Mouse (Mus musculus): ENCODE measurements at regions not wholly inside any gene's neighbourhood (a gene's known extent, or its start where the extent isn't known, plus 50 kb on each side); places are given as distances from the start of the nearest gene placed in this dataset.

GRCm38 (mm10) chr3:37934905-37935708 lies 210.8 kb upstream of the Gm5148 start:
- Histone ChIP-seq H3K4me2 (ENCODE audit: low read depth) (no peak overlapping the region), H3K36me3 (ENCODE audit: control insufficient read depth, insufficient read depth) (no peaks in the 10 kb centered on the region), H3ac (ENCODE audit: control insufficient read depth, insufficient read length) (no peak overlapping the region), H3K4me3 (no peak overlapping the region), H3K79me2 (ENCODE audit: control insufficient read depth, insufficient read depth) (no peaks in the 10 kb centered on the region), H3K27me3 (ENCODE audit: control insufficient read depth, insufficient read depth, insufficient read length) (no peaks in the 10 kb centered on the region)
- TF ChIP-seq POLR2AphosphoS2 (IDR thresholded peaks at IDR 0.05; ENCODE audit: insufficient read length, low read depth), result no peak
- no peak for TF ChIP-seq POLR2A (IDR thresholded peaks at IDR 0.05; ENCODE audit: insufficient read length, low read depth)
- TF ChIP-seq MYOG (IDR thresholded peaks at IDR 0.05; ENCODE audit: control insufficient read depth in 1 of 3, insufficient read depth in 1 of 3, insufficient read length in 2 of 3, low read depth in 2 of 3), result peak in 2 of 3 experiments; percentile 23 to 51
- TF ChIP-seq MYOD1 (IDR thresholded peaks at IDR 0.05; ENCODE audit: control insufficient read depth in 1 of 3, insufficient read length in 2 of 3, low read depth in 2 of 3), result peak; percentile 28 to 67 (median 57)
- TF ChIP-seq TCF12 (IDR thresholded peaks at IDR 0.05; ENCODE audit: insufficient read depth, poor library complexity, severe bottlenecking), result peak; percentile 21
- TF ChIP-seq USF1 (IDR thresholded peaks at IDR 0.05; ENCODE audit: low read depth), result no peak

DNA sequence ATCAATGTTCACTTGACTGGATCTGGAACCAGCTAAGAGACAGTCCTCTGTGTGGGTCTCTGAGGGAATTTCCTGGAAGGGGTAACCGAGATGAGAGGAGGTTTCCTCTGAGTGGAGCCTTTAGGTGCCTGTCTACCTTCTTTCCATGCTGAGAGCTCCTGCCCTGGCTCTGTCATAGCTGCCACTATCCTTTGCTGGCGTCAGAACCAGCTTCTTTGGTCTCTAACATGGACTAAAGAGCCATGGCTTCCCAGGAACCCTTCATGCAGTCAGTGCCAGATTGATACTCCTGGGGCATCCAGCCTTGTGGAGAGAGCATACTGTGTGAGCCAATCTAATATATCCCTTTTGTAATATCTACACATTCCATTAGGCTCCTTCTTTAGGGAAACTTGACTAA lies 209.9 kb upstream of the Gm5148 start:
- Histone ChIP-seq H3K79me2 (ENCODE audit: control insufficient read depth, insufficient read depth) (no peaks in the 10 kb centered on the region), H3K4me3 (no peak overlapping the region), H3K4me2 (ENCODE audit: low read depth) (no peak overlapping the region), H3K27me3 (ENCODE audit: control insufficient read depth, insufficient read depth, insufficient read length) (no peaks in the 10 kb centered on the region), H3ac (ENCODE audit: control insufficient read depth, insufficient read length) (no peak overlapping the region), H3K36me3 (ENCODE audit: control insufficient read depth, insufficient read depth) (no peaks in the 10 kb centered on the region)
- no peak for TF ChIP-seq E2F4 (IDR thresholded peaks at IDR 0.05; ENCODE audit: insufficient read depth)
- no peak for TF ChIP-seq MYOG (IDR thresholded peaks at IDR 0.05; ENCODE audit: control insufficient read depth in 1 of 3, insufficient read depth in 1 of 3, insufficient read length in 2 of 3, low read depth in 2 of 3)
- no peak for TF ChIP-seq MYOD1 (IDR thresholded peaks at IDR 0.05; ENCODE audit: control insufficient read depth in 1 of 3, insufficient read length in 2 of 3, low read depth in 2 of 3)
- no peak for TF ChIP-seq TCF3 (IDR thresholded peaks at IDR 0.05; ENCODE audit: insufficient read length, low read depth)
- no peak for TF ChIP-seq SRF (IDR thresholded peaks at IDR 0.05; ENCODE audit: control insufficient read depth, insufficient read length, low read depth)

DNA sequence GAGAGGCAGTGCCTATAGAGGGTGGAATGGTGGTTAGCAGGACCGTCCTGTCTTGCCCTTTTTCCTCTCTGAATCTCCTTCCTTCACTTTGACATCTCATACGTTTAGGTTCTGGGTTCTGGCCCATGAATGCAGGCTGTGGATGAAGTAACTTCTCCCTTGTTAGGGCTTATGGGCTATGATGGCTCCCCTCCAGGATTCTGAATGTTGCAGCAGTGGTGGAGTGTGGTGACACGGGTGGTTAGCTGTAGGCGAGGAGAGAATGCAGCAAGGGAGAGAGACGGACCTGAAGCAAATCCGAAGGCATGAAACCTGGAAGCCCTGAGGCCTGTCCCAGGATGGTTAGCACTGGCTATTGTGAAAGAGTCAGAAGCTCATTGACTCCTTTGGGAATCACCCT lies 204.4 kb upstream of the Gm5148 start:
- Histone ChIP-seq H3K4me2 (ENCODE audit: low read depth) (no peak overlapping the region), H3K36me3 (ENCODE audit: control insufficient read depth, insufficient read depth) (no peaks in the 10 kb centered on the region), H3ac (ENCODE audit: control insufficient read depth, insufficient read length) (no peak overlapping the region), H3K27me3 (ENCODE audit: control insufficient read depth, insufficient read depth, insufficient read length) (no peaks in the 10 kb centered on the region), H3K4me3 (no peak overlapping the region), H3K79me2 (ENCODE audit: control insufficient read depth, insufficient read depth) (no peaks in the 10 kb centered on the region)
- no peak for TF ChIP-seq SRF (IDR thresholded peaks at IDR 0.05; ENCODE audit: control insufficient read depth, insufficient read length, low read depth)
- TF ChIP-seq MYOG (IDR thresholded peaks at IDR 0.05; ENCODE audit: control insufficient read depth in 1 of 3, insufficient read depth in 1 of 3, insufficient read length in 2 of 3, low read depth in 2 of 3), result no peak
- TF ChIP-seq MYOD1 (IDR thresholded peaks at IDR 0.05; ENCODE audit: control insufficient read depth in 1 of 3, insufficient read length in 2 of 3, low read depth in 2 of 3), result no peak
- no peak for TF ChIP-seq USF1 (IDR thresholded peaks at IDR 0.05; ENCODE audit: low read depth)
- no peak for TF ChIP-seq TCF3 (IDR thresholded peaks at IDR 0.05; ENCODE audit: insufficient read length, low read depth)
- TF ChIP-seq TCF12 (IDR thresholded peaks at IDR 0.05; ENCODE audit: insufficient read depth, poor library complexity, severe bottlenecking), result no peak
- TF ChIP-seq E2F4 (IDR thresholded peaks at IDR 0.05; ENCODE audit: insufficient read depth), result no peak
- TF ChIP-seq MAX (IDR thresholded peaks at IDR 0.05; ENCODE audit: low read depth), result no peak
- TF ChIP-seq CEBPB (IDR thresholded peaks at IDR 0.05; ENCODE audit: insufficient read depth, poor library complexity, severe bottlenecking), result no peak
- TF ChIP-seq POLR2AphosphoS2 (IDR thresholded peaks at IDR 0.05; ENCODE audit: insufficient read length, low read depth), result no peak
- no peak for TF ChIP-seq REST (IDR thresholded peaks at IDR 0.05; ENCODE audit: insufficient read depth, insufficient read length)
- no peak for TF ChIP-seq POLR2A (IDR thresholded peaks at IDR 0.05; ENCODE audit: insufficient read length, low read depth)

DNA sequence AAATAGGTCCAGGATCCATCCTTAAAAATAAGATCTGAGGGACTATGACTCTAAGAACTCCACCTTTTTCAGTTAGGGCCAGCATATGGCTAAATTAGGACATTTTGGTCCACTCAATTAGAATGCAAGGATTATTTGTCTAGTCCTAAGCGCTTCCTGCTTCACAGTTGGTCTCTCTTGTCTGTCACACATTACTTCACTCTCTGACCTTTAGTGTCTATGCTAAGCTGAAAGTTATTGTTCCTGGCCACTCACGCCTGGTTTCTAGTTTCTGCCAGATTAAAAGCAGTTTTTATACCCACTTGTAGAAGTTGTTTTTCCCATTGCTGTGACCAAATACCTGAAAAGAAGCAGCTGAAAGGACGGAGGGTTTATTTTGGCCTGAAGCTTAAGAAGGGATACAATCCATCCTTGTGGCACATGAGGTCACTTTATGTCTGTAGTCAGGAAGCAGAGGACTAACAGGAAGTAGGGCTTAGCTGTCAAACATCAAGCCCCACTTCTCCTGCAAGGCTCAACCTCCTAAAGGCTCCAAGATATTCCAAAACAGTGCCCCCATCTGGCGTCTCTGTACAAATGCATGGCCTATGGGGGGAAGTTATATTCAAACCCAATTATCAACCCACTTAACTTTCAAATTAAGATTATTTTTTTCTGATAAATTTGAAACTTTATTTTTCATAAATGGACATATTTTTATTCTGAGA lies 195.3 kb upstream of the Gm5148 start:
- Histone ChIP-seq H3K79me2 (ENCODE audit: control insufficient read depth, insufficient read depth) (no peaks in the 10 kb centered on the region), H3K36me3 (ENCODE audit: control insufficient read depth, insufficient read depth) (no peaks in the 10 kb centered on the region), H3K27me3 (ENCODE audit: control insufficient read depth, insufficient read depth, insufficient read length) (no peaks in the 10 kb centered on the region), H3K4me3 (no peak overlapping the region), H3K4me2 (ENCODE audit: low read depth) (no peak overlapping the region), H3ac (ENCODE audit: control insufficient read depth, insufficient read length) (no peak overlapping the region)
- no peak for TF ChIP-seq USF1 (IDR thresholded peaks at IDR 0.05; ENCODE audit: low read depth)
- peak in 2 of 3 experiments; percentile 3 to 13 for TF ChIP-seq MYOD1 (IDR thresholded peaks at IDR 0.05; ENCODE audit: control insufficient read depth in 1 of 3, insufficient read length in 2 of 3, low read depth in 2 of 3)

DNA sequence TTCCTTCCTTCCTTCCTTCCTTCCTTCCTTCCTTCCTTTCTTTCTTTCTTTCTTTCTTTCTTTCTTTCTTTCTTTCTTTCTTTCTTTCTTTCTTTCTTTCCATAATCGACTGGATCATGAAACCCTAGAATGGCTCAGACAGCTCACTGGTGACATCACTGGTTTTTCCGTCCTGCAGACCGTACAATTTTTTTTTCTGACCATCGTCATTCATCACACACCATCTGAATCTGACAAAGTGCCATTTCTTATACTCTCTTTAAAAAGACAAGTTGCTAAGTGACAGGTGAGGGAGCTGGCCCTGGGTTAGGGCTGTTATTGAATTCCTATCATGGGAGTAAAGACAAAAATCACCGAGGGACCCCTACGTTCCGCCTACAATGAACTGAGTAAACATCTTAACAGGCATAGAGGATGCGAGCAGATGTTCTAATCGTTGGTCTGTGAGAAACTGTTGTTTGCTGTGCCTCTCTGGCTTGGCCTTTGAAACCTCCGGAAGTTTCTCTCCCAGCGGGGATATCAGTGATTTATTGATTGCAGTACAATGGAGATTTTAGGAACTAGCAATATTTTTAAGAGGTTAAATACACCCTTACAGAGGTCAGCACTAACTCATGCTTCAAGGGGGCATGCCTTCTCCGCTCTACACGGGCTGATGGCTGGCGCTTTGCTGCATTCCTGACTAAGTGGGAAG lies 192.6 kb upstream of the Gm5148 start:
- no peaks in the 10 kb centered on the region for H3K79me2 ChIP-seq (ENCODE audit: control insufficient read depth, insufficient read depth)
- no peaks in the 10 kb centered on the region for H3K36me3 ChIP-seq (ENCODE audit: control insufficient read depth, insufficient read depth)
- H3K4me3 ChIP-seq, result no peak overlapping the region
- TF ChIP-seq REST (IDR thresholded peaks at IDR 0.05; ENCODE audit: insufficient read depth, insufficient read length), result no peak
- TF ChIP-seq TCF12 (IDR thresholded peaks at IDR 0.05; ENCODE audit: insufficient read depth, poor library complexity, severe bottlenecking), result no peak
- TF ChIP-seq MYOG (IDR thresholded peaks at IDR 0.05; ENCODE audit: control insufficient read depth in 1 of 3, insufficient read depth in 1 of 3, insufficient read length in 2 of 3, low read depth in 2 of 3), result no peak
- no peak for TF ChIP-seq POLR2A (IDR thresholded peaks at IDR 0.05; ENCODE audit: insufficient read length, low read depth)
- no peak for TF ChIP-seq TCF3 (IDR thresholded peaks at IDR 0.05; ENCODE audit: insufficient read length, low read depth)
- no peak for TF ChIP-seq MYOD1 (IDR thresholded peaks at IDR 0.05; ENCODE audit: control insufficient read depth in 1 of 3, insufficient read length in 2 of 3, low read depth in 2 of 3)
- no peak overlapping the region for H3ac ChIP-seq (ENCODE audit: control insufficient read depth, insufficient read length)
- no peaks in the 10 kb centered on the region for H3K27me3 ChIP-seq (ENCODE audit: control insufficient read depth, insufficient read depth, insufficient read length)
- H3K4me2 ChIP-seq (ENCODE audit: low read depth), result peak overlapping the region; percentile 49

All from myocyte (in vitro differentiated cells).